ENCODE assay signal across 8 mouse cellular contexts in the genomic region with DNA sequence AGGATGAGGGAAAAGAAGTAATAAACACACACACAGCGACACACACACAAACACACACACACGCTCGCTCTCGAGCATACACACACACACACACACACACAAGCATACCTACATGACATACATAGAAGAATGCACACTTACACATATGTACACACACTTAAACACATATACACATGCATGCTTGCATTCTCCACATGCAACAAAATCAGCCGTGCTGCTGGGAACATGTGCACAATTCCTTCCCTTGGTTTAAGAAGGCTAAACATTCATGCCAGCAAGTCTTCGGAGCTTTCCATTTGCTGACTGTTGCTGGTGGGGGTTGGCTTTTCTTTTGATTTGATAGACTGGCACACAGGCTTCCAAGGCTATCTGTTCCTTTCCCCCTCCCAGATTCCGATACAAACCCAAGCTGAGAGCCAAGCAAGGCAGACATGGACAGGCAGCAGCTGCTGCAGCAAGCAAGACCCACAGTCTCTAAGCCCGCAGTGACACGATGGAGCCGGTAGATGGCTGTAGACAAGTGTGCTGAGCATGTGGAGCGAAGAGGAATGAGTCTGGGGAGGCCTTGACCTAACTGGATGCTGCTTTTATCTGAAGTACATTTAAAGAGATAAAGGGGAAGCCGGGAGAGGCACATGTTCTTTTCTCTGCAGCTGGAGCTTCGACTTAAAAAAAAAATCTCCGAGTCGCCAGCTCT.
DNase-seq lines count a peak whose midpoint lies in the region; ATAC-seq and TF ChIP-seq lines count a peak whose summit lies in the region.

No protein-coding gene starts in this region.

- no peaks in the 10 kb centered on the region for H3K27me3 ChIP-seq in Patski
- H3K27me3 ChIP-seq in hindbrain, embryonic 14.5 days (ENCODE audit: control insufficient read depth, insufficient read depth, low read length) = no peaks in the 10 kb centered on the region

- peak; percentile 68 for ATAC-seq in Patski
- peak; percentile 91 for ATAC-seq in hindbrain, embryonic 14.5 days (ENCODE audit: low FRiP score)

- H3K9ac ChIP-seq in hindbrain, embryonic 14.5 days = no peak overlapping the region

- POLR2A ChIA-PET in Patski (lab: Charles Lee) = no interaction called here

- in situ Hi-C loops in Patski (cut with MboI; ENCODE audit: low pct_unique_long_range_greater_than_20kb) = no loop called here

- H3K4me1 ChIP-seq in hindbrain, embryonic 14.5 days (replicated peaks; ENCODE audit: control insufficient read depth, insufficient read depth, low read length) = peaks cover 20% of the 10 kb centered on the region; the same call in 1 of the 2 replicates

- peak; percentile 83 for TF ChIP-seq CTCF in Patski (IDR thresholded peaks at IDR 0.05)

- no peaks in the 10 kb centered on the region for H3K36me3 ChIP-seq in hindbrain, embryonic 14.5 days (replicated peaks; ENCODE audit: control insufficient read depth, insufficient read depth)

- WGBS in hindbrain, embryonic 14.5 days = 33% methylated on average over 15 of the region's 15 CpGs

- peak overlapping the region; percentile 35 for H3K4me2 ChIP-seq in hindbrain, embryonic 14.5 days (replicated peaks)

- peak overlapping the region; percentile 68 for H3K27ac ChIP-seq in hindbrain, embryonic 14.5 days

- no peaks in the 10 kb centered on the region for H3K9me3 ChIP-seq in hindbrain, embryonic 14.5 days (ENCODE audit: control insufficient read depth, low read length)

- no peak overlapping the region for H3K4me3 ChIP-seq in hindbrain, embryonic 14.5 days (replicated peaks; ENCODE audit: low read length)

- DNase-seq in Patski (ENCODE audit: low read depth, low spot score) = no peak
- DNase-seq in cerebellum, postnatal 10 days = peak; percentile 84 to 85
- DNase-seq in gastrocnemius, adult 18-20 months (ENCODE audit: low spot score) = peak; percentile 36
- DNase-seq in hindbrain, embryonic 14.5 days (ENCODE audit: low spot score) = peak; percentile 83
- peak; percentile 39 to 56 for DNase-seq in layer of hippocampus, postnatal 25 days (ENCODE audit: extremely low spot score in 1 of 2, low spot score in 1 of 2)
- DNase-seq in lung, postnatal 25 days (ENCODE audit: low spot score) = peak; percentile 51
- DNase-seq in right cerebral cortex, postnatal 10 days (ENCODE audit: low spot score in 2 of 2) = peak; percentile 83 to 85
- DNase-seq in thymus, postnatal 0 days (ENCODE audit: low spot score) = no peak

- CTCF ChIA-PET in Patski (lab: Charles Lee) = interaction anchor here (1.0 to 1.8 kb wide), 3 partner anchors 12 to 91 kb away, joined by 3 to 5 read pairs (median 4); no protein-coding TSS in a partner anchor

Comparison
In these comparisons a context has a peak if more than half of its experiments do, and no peak if none do; other contexts are left out.
1. DNase-seq: peak in cerebellum, postnatal 10 days (2 of 2), gastrocnemius, adult 18-20 months (single experiment), hindbrain, embryonic 14.5 days (single experiment), layer of hippocampus, postnatal 25 days (2 of 2), lung, postnatal 25 days (single experiment) and right cerebral cortex, postnatal 10 days (2 of 2); none in Patski (single experiment) and thymus, postnatal 0 days (single experiment).